Mouse (Mus musculus) small intestine, adult 2 months (tissue): Measurements from ENCODE around the gene Dusp15. TPM values are rescaled to one million over a fixed set of nuclear protein-coding genes. Genes with fewer than 3 reads are reported as not detected.

Experiments used
- H3K27ac ChIP-seq: fragments of 200-500 bp; 2 replicates; pipeline ENCODE4 v1.5.1; 2012; ENCODE audit warnings: low read depth, low read length, control low read depth, inconsistent platforms; ENCODE audit not compliant: insufficient read depth
- H3K27me3 ChIP-seq: fragments of 200-500 bp; 2 replicates; pipeline ENCODE4 v1.6.1; 2012; ENCODE audit warnings: mild to moderate bottlenecking, moderate library complexity, low read length, inconsistent platforms; ENCODE audit not compliant: control insufficient read depth, insufficient read depth
- H3K36me3 ChIP-seq: fragments of 200-500 bp; 2 replicates; pipeline ENCODE4 v1.6.1; 2012; ENCODE audit warnings: mild to moderate bottlenecking, low read length, control low read depth, inconsistent platforms; ENCODE audit not compliant: control insufficient read depth, insufficient read depth
- H3K4me1 ChIP-seq: fragments of 200-500 bp; 2 replicates; pipeline ENCODE4 v1.6.1; 2012; ENCODE audit warnings: low read length, inconsistent platforms, mixed read lengths; ENCODE audit not compliant: control insufficient read depth, insufficient read depth, insufficient read length
- H3K4me3 ChIP-seq: fragments of 200-500 bp; 2 replicates; pipeline ENCODE4 v1.5.1; 2012; ENCODE audit warnings: low read depth, mild to moderate bottlenecking, control low read depth, inconsistent platforms, low read length, moderate library complexity
- CTCF ChIP-seq: fragments of 200-500 bp; IDR thresholded peaks from 2 replicates; pipeline ENCODE4 v1.5.1; 2012; ENCODE audit warnings: low read depth, mild to moderate bottlenecking, control low read depth, inconsistent platforms, low read length, moderate library complexity, mixed read lengths; ENCODE audit not compliant: insufficient replicate concordance, insufficient read length; ENCODE audit errors: extremely low read depth
- POLR2A ChIP-seq: fragments of 200-500 bp; IDR thresholded peaks from 2 replicates; pipeline ENCODE4 v1.6.1; 2012; ENCODE audit warnings: low read depth, mild to moderate bottlenecking, control low read depth, inconsistent platforms, low read length, moderate library complexity
- WGBS: fragments of 180-500 bp; shearing (Covaris S2); methylation state at CpG from one replicate; pipeline ENCODE4 v1.1.7; 2018; 5-methylcytosine and 5-hydroxymethylcytosine counted together
- polyA plus RNA-seq: library from polyadenylated mRNA; depleted of rRNA; stranded (reverse); fragments of >200 nt; gene quantifications from 2 replicates; pipeline ENCODE4 v1.2.3, GENCODE M21; 2012; rRNA removed

Dusp15 gene
- not detected in 2 replicates for polyA plus RNA-seq

- TF ChIP-seq CTCF: no peak
- no peak for TF ChIP-seq POLR2A
- H3K27ac ChIP-seq: no peak within 1 kb of the TSS
- H3K27me3 ChIP-seq: peaks cover 25% of the 10 kb centered on the region
- H3K4me3 ChIP-seq: peak within 1 kb of the TSS; percentile 51
- no peaks in the 10 kb centered on the region for H3K4me1 ChIP-seq
- 3% methylated on average over 54 of the region's 54 CpGs for WGBS
- H3K36me3 ChIP-seq: no peaks in the 10 kb centered on the region
Measured at GRCm38 (mm10) chr2:152951065-152951849, at the start of gene Dusp15. TSS of gene Dusp15 (minus strand) at chr2:152951698.

GRCm38 (mm10) chr2:152997046-152997445 is 45.5 kb upstream of the Dusp15 start:
- TF ChIP-seq POLR2A (no peak), CTCF (no peak)
- H3K4me1 ChIP-seq: no peaks in the 10 kb centered on the region
- WGBS: 52% methylated on average over 4 of the region's 4 CpGs

GRCm38 (mm10) chr2:152991529-152991928 is 40.0 kb upstream of the Dusp15 start:
- no peak for TF ChIP-seq POLR2A
- no peak for TF ChIP-seq CTCF
- WGBS: 60% methylated on average over 9 of the region's 9 CpGs

More at GRCm38 (mm10) chr2:152997046-152997445, 45.5 kb upstream of the Dusp15 start:
- Histone ChIP-seq H3K27ac (no peak overlapping the region), H3K36me3 (no peaks in the 10 kb centered on the region), H3K4me3 (no peak overlapping the region), H3K27me3 (no peaks in the 10 kb centered on the region)

GRCm38 (mm10) chr2:152985582-152985981 is 34.1 kb upstream of the Dusp15 start:
- Histone ChIP-seq H3K27me3 (no peaks in the 10 kb centered on the region), H3K27ac (no peak overlapping the region), H3K4me1 (no peaks in the 10 kb centered on the region), H3K36me3 (no peaks in the 10 kb centered on the region), H3K4me3 (no peak overlapping the region)
- TF ChIP-seq POLR2A: no peak
- TF ChIP-seq CTCF: no peak
- 37% methylated on average over 1 of the region's 1 CpGs for WGBS

More at GRCm38 (mm10) chr2:152991529-152991928, 40.0 kb upstream of the Dusp15 start:
- H3K4me1 ChIP-seq: no peaks in the 10 kb centered on the region
- no peak overlapping the region for H3K27ac ChIP-seq
- H3K4me3 ChIP-seq: no peak overlapping the region
- no peaks in the 10 kb centered on the region for H3K27me3 ChIP-seq
- no peaks in the 10 kb centered on the region for H3K36me3 ChIP-seq

- 55% methylated on average over 3 of the region's 3 CpGs for WGBS
- Histone ChIP-seq H3K4me1 (no peaks in the 10 kb centered on the region), H3K36me3 (no peaks in the 10 kb centered on the region), H3K4me3 (no peak overlapping the region), H3K27ac (no peak overlapping the region), H3K27me3 (no peaks in the 10 kb centered on the region)
- no peak for TF ChIP-seq POLR2A
- TF ChIP-seq CTCF: no peak
Measured at GRCm38 (mm10) chr2:152976991-152977390, 25.5 kb upstream of the Dusp15 start.

GRCm38 (mm10) chr2:152965555-152965954 is 14.1 kb upstream of the Dusp15 start:
- Histone ChIP-seq H3K27me3 (peaks cover 6% of the 10 kb centered on the region), H3K27ac (no peak overlapping the region), H3K4me3 (no peak overlapping the region), H3K36me3 (no peaks in the 10 kb centered on the region), H3K4me1 (peaks cover 4% of the 10 kb centered on the region; the same call in 1 of the 2 replicates)
- WGBS: 55% methylated on average over 4 of the region's 4 CpGs
- TF ChIP-seq CTCF: no peak
- TF ChIP-seq POLR2A: no peak

- peak within 1 kb of the TSS; percentile 57 for H3K4me3 ChIP-seq
- H3K27ac ChIP-seq: no peak within 1 kb of the TSS
- 4% methylated on average over 34 of the region's 34 CpGs for WGBS
- peaks cover 6% of the 10 kb centered on the region for H3K27me3 ChIP-seq
- no peaks in the 10 kb centered on the region for H3K36me3 ChIP-seq
- TF ChIP-seq POLR2A: no peak
- TF ChIP-seq CTCF: no peak
- peaks cover 4% of the 10 kb centered on the region; the same call in 1 of the 2 replicates for H3K4me1 ChIP-seq
Measured at GRCm38 (mm10) chr2:152962091-152962793, 10.7 kb upstream of the Dusp15 start, which contains the start of gene Ttll9. TSS of gene Ttll9 (plus strand) at chr2:152962485.
